Mouse (Mus musculus) brown adipose tissue, adult 24 weeks (tissue): ENCODE results near the gene Ddr1. TPM values are rescaled to one million over a fixed set of nuclear protein-coding genes. Genes with fewer than 3 reads are reported as not detected.

Experiments
- H3K27ac ChIP-seq: fragments of 200-500 bp; replicated peaks from 2 replicates; pipeline ENCODE4 v1.5.1; 2012; ENCODE audit warnings: low read depth, mild to moderate bottlenecking, low read length
- H3K4me1 ChIP-seq: fragments of 200-500 bp; 2 replicates; pipeline ENCODE4 v1.6.1; 2012; ENCODE audit warnings: low read length, mixed read lengths; ENCODE audit not compliant: control insufficient read depth, insufficient read depth, insufficient read length
- H3K4me3 ChIP-seq: fragments of 200-500 bp; 2 replicates; pipeline ENCODE4 v1.5.1; 2012; ENCODE audit warnings: low read depth, mild to moderate bottlenecking, low read length, moderate library complexity; ENCODE audit not compliant: insufficient read depth
- polyA plus RNA-seq: library from polyadenylated mRNA; stranded (reverse); fragments of >200 nt; gene quantifications from 2 replicates; pipeline ENCODE4 v1.2.4, GENCODE M21; 2012; ENCODE audit not compliant: missing spikeins, insufficient read depth, insufficient read length

Ddr1 gene
- polyA plus RNA-seq, 1 experiment, result 4.5 TPM

GRCm38 (mm10) chr17:35703751-35704271 is 610 bp downstream of the Ddr1 start:
- H3K4me3 ChIP-seq, result no peak overlapping the region
- H3K4me1 ChIP-seq, result peaks cover 2% of the 10 kb centered on the region; the same call in 1 of the 2 replicates
- no peak overlapping the region for H3K27ac ChIP-seq

GRCm38 (mm10) chr17:35703065-35703464 is 1.4 kb downstream of the Ddr1 start:
- Histone ChIP-seq H3K4me1 (peaks cover 2% of the 10 kb centered on the region; the same call in 1 of the 2 replicates), H3K27ac (no peak overlapping the region), H3K4me3 (no peak overlapping the region)

- Histone ChIP-seq H3K4me3 (no peak overlapping the region), H3K27ac (no peak overlapping the region), H3K4me1 (peaks cover 2% of the 10 kb centered on the region; the same call in 1 of the 2 replicates)
Measured at GRCm38 (mm10) chr17:35702605-35703004, 1.8 kb downstream of the Ddr1 start.

- Histone ChIP-seq H3K27ac (0 out of 2 replicates have a peak overlapping the region, but pooled peaks have one; percentile 25), H3K4me3 (peak overlapping the region; percentile 60; the same call in 1 of the 2 replicates), H3K4me1 (peaks cover 2% of the 10 kb centered on the region; the same call in 1 of the 2 replicates)
Measured at GRCm38 (mm10) chr17:35701978-35702461, 2.4 kb downstream of the Ddr1 start.

GRCm38 (mm10) chr17:35701203-35701977 is 3.0 kb downstream of the Ddr1 start:
- peak overlapping the region; percentile 60 for H3K4me3 ChIP-seq
- 0 out of 2 replicates have a peak overlapping the region, but pooled peaks have one; percentile 0 for H3K27ac ChIP-seq
- H3K4me1 ChIP-seq, result peaks cover 2% of the 10 kb centered on the region; the same call in 1 of the 2 replicates

DNA sequence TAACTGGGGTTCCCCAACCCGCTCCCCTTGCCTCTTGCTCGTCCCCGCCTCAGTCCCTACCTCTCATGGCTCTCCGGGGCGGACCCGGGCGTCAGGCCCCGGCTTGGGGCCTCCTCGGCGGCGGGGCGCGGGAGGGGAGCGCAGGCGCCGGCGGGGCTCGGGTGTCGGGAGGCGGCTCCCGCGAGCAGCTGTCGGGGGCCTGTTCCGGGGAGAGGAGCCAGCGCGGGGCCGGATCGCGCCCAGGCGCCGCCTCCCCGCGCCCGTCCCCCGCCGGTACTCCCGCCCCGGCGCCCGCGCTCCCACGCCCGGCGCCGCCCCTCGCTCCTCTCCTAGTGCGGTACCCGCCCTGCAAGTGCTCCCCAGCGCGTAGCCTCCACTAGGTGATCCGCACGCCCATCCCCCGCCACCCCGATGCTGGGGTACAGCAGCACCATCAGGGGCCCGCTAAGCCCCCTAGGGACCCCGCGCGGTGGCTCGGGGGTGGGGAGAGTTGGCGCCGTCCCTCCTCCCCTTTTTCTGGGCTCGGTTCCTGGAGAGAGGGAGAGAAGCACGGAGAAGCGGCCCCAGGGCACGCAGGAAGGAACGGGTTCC is 4.0 kb downstream of the Ddr1 start:
- peak overlapping the region; percentile 60 for H3K4me3 ChIP-seq
- H3K4me1 ChIP-seq, result peaks cover 2% of the 10 kb centered on the region; the same call in 1 of the 2 replicates
- peak overlapping the region; percentile 46 for H3K27ac ChIP-seq

GRCm38 (mm10) chr17:35699919-35700318 is 4.5 kb downstream of the Ddr1 start:
- Histone ChIP-seq H3K27ac (peak overlapping the region; percentile 46), H3K4me3 (peak overlapping the region; percentile 60), H3K4me1 (peaks cover 2% of the 10 kb centered on the region; the same call in 1 of the 2 replicates)

DNA sequence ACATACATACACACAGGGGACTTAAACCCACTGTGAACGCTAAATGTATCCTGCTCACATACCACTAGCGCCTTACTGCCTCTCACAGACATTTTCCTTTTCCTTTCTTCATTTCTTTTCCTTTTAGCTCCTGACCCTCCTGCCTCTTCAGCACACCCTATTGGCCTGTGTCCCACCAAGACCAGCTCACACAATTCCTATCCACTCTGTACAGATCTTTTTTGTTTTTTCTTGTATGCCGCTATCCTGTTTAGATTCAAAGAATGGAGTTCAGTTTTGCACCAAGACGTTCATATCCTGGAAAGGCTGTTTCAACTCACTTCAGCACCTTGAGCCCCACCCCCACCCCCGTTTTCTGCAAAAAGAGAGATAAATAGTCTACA is 5.9 kb downstream of the Ddr1 start:
- Histone ChIP-seq H3K4me1 (no peaks in the 10 kb centered on the region), H3K27ac (no peak overlapping the region), H3K4me3 (no peak overlapping the region)

- H3K4me1 ChIP-seq, result no peaks in the 10 kb centered on the region
- H3K27ac ChIP-seq, result no peak overlapping the region
- H3K4me3 ChIP-seq, result no peak overlapping the region
Measured at GRCm38 (mm10) chr17:35697759-35698500, 6.5 kb downstream of the Ddr1 start.

DNA sequence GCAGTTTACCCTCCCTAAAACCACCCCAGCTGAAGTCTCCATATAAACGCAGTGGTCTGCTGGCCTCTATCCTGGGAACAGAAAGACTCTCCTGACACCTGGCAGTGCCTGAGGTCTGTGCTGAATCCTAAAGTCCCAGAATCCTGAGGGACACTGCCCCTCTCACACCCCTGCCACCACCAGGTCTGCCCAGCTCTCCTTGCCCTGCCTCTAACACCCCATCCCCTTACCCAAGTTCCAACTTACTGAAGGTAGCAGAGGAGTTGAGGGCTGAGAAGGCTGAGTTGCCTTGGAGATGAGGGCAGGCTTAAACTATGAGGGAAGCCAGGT is 7.0 kb downstream of the Ddr1 start:
- Histone ChIP-seq H3K27ac (no peak overlapping the region), H3K4me1 (no peaks in the 10 kb centered on the region), H3K4me3 (no peak overlapping the region)

GRCm38 (mm10) chr17:35696691-35697090 is 7.7 kb downstream of the Ddr1 start:
- Histone ChIP-seq H3K27ac (no peak overlapping the region), H3K4me1 (no peaks in the 10 kb centered on the region), H3K4me3 (no peak overlapping the region)

- Histone ChIP-seq H3K4me1 (no peaks in the 10 kb centered on the region), H3K27ac (no peak overlapping the region), H3K4me3 (no peak overlapping the region)
Measured at GRCm38 (mm10) chr17:35695289-35695688, 9.1 kb downstream of the Ddr1 start.

GRCm38 (mm10) chr17:35693906-35694305 is 10.5 kb downstream of the Ddr1 start:
- Histone ChIP-seq H3K27ac (no peak overlapping the region), H3K4me3 (no peak overlapping the region), H3K4me1 (no peaks in the 10 kb centered on the region)

DNA sequence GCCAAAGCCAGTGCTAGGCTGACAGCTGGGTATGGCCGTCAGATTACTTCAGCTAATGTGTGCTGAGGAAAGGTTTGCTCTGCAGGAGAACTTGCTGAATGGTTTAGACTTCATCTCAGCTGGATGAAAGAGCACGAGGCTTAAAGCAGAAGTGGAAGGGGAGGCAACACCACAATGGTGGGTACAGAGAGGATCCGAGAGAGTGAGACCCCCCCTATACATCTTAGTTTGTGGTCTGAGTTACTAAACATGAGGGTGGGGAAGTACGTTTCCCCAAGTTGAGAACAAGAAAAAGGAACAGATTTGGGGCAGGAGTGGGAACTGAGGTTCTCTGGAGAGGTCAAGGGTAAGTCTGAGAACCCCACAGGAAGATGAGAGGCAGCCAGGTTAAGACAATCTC is 12.1 kb downstream of the Ddr1 start:
- H3K4me1 ChIP-seq, result no peaks in the 10 kb centered on the region
- no peak overlapping the region for H3K27ac ChIP-seq
- no peak overlapping the region for H3K4me3 ChIP-seq

DNA sequence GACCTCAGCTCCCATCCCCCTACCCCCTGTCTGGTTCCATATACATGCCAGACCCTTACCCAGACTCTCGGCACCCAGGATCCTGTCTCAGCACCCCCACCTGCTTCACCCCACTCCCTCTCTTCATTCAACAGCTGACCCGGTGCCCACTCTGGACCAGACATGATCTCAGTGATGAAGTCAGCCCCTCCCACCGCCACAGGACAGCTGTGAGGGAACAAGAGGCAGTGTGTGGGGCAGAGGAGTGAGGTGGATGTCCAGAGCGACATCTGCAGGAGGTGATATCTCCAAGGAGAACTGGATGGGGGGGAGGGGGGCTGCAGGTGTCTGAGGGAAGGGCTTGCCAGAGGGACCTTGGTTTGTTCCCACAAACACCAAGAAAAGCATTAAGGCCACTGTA is 12.6 kb downstream of the Ddr1 start:
- no peak overlapping the region for H3K4me3 ChIP-seq

More for the DNA sequence above, 12.6 kb downstream of the Ddr1 start:
- no peak overlapping the region for H3K27ac ChIP-seq
- H3K4me1 ChIP-seq, result no peaks in the 10 kb centered on the region
